Mouse (Mus musculus) hindbrain, embryonic 15.5 days (tissue): ENCODE results near the gene Aldh1a7. TPM values are rescaled to one million over a fixed set of nuclear protein-coding genes. Genes with fewer than 3 reads are reported as not detected.

Source experiments
- ATAC-seq: fragments of 200-750 bp; cut with Nextera tagmentation; 2 replicates; pipeline ENCODE4 v1.8.0; 2017; ENCODE audit warnings: low read depth, moderate number of reproducible peaks, moderate TSS enrichment; ENCODE audit not compliant: low FRiP score
- H3K27ac ChIP-seq: fragments of 300-500 bp; sonication (generic); replicated peaks from 2 replicates; pipeline ENCODE4 v1.5.1; 2015; ENCODE audit warnings: mild to moderate bottlenecking, inconsistent platforms
- H3K27me3 ChIP-seq: fragments of 300-500 bp; sonication (generic); 2 replicates; pipeline ENCODE4 v1.6.1; 2015; ENCODE audit warnings: control low read depth, inconsistent platforms
- H3K36me3 ChIP-seq: fragments of 300-500 bp; sonication (generic); 2 replicates; pipeline ENCODE4 v1.6.1; 2015; ENCODE audit warnings: control low read depth, inconsistent platforms
- H3K4me1 ChIP-seq: fragments of 300-500 bp; sonication (generic); replicated peaks from 2 replicates; pipeline ENCODE4 v1.6.1; 2015; ENCODE audit warnings: control low read depth, inconsistent platforms
- H3K4me2 ChIP-seq: fragments of 300-500 bp; sonication (generic); 2 replicates; pipeline ENCODE4 v1.6.1; 2015; ENCODE audit warnings: moderate library complexity, mild to moderate bottlenecking, inconsistent platforms
- H3K4me3 ChIP-seq: fragments of 300-500 bp; sonication (generic); 2 replicates; pipeline ENCODE4 v1.5.1; 2015; ENCODE audit warnings: mild to moderate bottlenecking, inconsistent platforms
- H3K9ac ChIP-seq: fragments of 300-500 bp; sonication (generic); 2 replicates; pipeline ENCODE4 v1.6.1; 2015; ENCODE audit warnings: inconsistent platforms
- H3K9me3 ChIP-seq: fragments of 300-500 bp; sonication (generic); 2 replicates; pipeline ENCODE4 v1.6.1; 2016; ENCODE audit warnings: control low read depth, inconsistent platforms
- WGBS: fragments of 180-500 bp; shearing (Covaris S2); methylation state at CpG from one replicate; pipeline ENCODE4 v1.1.7; 2015; 5-methylcytosine and 5-hydroxymethylcytosine counted together
- polyA plus RNA-seq: library from polyadenylated mRNA; unstranded; fragments of >200 nt; fragmentation: Nextera tagmentation; extraction: Ambion mirVana; gene quantifications from 2 replicates; pipeline ENCODE4 v1.2.1, GENCODE M21; 2015

Gene Aldh1a7
- polyA plus RNA-seq, result 1.7 and 2.7 TPM in 2 replicates

- Histone ChIP-seq H3K27me3 (no peaks in the 10 kb centered on the region), H3K9ac (no peak within 1 kb of the TSS), H3K36me3 (no peaks in the 10 kb centered on the region), H3K4me3 (no peak within 1 kb of the TSS), H3K9me3 (no peaks in the 10 kb centered on the region), H3K4me2 (no peak within 1 kb of the TSS), H3K4me1 (no peaks in the 10 kb centered on the region), H3K27ac (no peak within 1 kb of the TSS)
- WGBS, result 71% methylated on average over 2 of the region's 2 CpGs
- no peak for ATAC-seq
Observed at GRCm38 (mm10) chr19:20727381-20727780, at the start of gene Aldh1a7. TSS of gene Aldh1a7 (minus strand) at chr19:20727562.

- H3K4me2 ChIP-seq, result no peak overlapping the region
- WGBS, result 84% methylated on average over 2 of the region's 2 CpGs
- ATAC-seq, result no peak
Observed at GRCm38 (mm10) chr19:20775681-20776080, 48.3 kb upstream of the Aldh1a7 start.

GRCm38 (mm10) chr19:20773941-20774340 lies 46.6 kb upstream of the Aldh1a7 start:
- no peaks in the 10 kb centered on the region for H3K27me3 ChIP-seq
- no peak overlapping the region for H3K4me3 ChIP-seq
- no peak overlapping the region for H3K4me2 ChIP-seq
- no peaks in the 10 kb centered on the region for H3K9me3 ChIP-seq
- WGBS, result 88% methylated on average over 7 of the region's 7 CpGs
- ATAC-seq, result no peak
- no peaks in the 10 kb centered on the region for H3K4me1 ChIP-seq
- H3K27ac ChIP-seq, result no peak overlapping the region
- H3K36me3 ChIP-seq, result no peaks in the 10 kb centered on the region
- no peak overlapping the region for H3K9ac ChIP-seq

More at GRCm38 (mm10) chr19:20775681-20776080, 48.3 kb upstream of the Aldh1a7 start:
- Histone ChIP-seq H3K9me3 (no peaks in the 10 kb centered on the region), H3K27me3 (no peaks in the 10 kb centered on the region), H3K4me1 (no peaks in the 10 kb centered on the region), H3K9ac (no peak overlapping the region), H3K36me3 (no peaks in the 10 kb centered on the region), H3K27ac (no peak overlapping the region), H3K4me3 (no peak overlapping the region)

GRCm38 (mm10) chr19:20764214-20764613 lies 36.9 kb upstream of the Aldh1a7 start:
- ATAC-seq, result peak; percentile 75; the same call in 1 of the 2 replicates
- no peaks in the 10 kb centered on the region for H3K36me3 ChIP-seq
- H3K4me1 ChIP-seq, result no peaks in the 10 kb centered on the region
- no peak overlapping the region for H3K9ac ChIP-seq
- no peak overlapping the region for H3K4me2 ChIP-seq
- no peak overlapping the region for H3K4me3 ChIP-seq
- H3K27ac ChIP-seq, result no peak overlapping the region
- no peaks in the 10 kb centered on the region for H3K9me3 ChIP-seq
- 13% methylated on average over 1 of the region's 1 CpGs for WGBS
- H3K27me3 ChIP-seq, result no peaks in the 10 kb centered on the region

GRCm38 (mm10) chr19:20761675-20762426 lies 34.5 kb upstream of the Aldh1a7 start:
- Histone ChIP-seq H3K27me3 (no peaks in the 10 kb centered on the region), H3K36me3 (no peaks in the 10 kb centered on the region), H3K4me1 (no peaks in the 10 kb centered on the region), H3K4me2 (no peak overlapping the region), H3K4me3 (no peak overlapping the region), H3K27ac (no peak overlapping the region), H3K9ac (no peak overlapping the region), H3K9me3 (no peaks in the 10 kb centered on the region)
- ATAC-seq, result no peak
- 72% methylated on average over 4 of the region's 4 CpGs for WGBS

GRCm38 (mm10) chr19:20761119-20761518 lies 33.8 kb upstream of the Aldh1a7 start:
- Histone ChIP-seq H3K4me2 (no peak overlapping the region), H3K4me1 (no peaks in the 10 kb centered on the region), H3K27ac (no peak overlapping the region), H3K9me3 (no peaks in the 10 kb centered on the region), H3K9ac (no peak overlapping the region), H3K36me3 (no peaks in the 10 kb centered on the region), H3K4me3 (no peak overlapping the region), H3K27me3 (no peaks in the 10 kb centered on the region)
- no peak for ATAC-seq
- 59% methylated on average over 3 of the region's 3 CpGs for WGBS

GRCm38 (mm10) chr19:20744630-20745029 lies 17.3 kb upstream of the Aldh1a7 start:
- Histone ChIP-seq H3K36me3 (no peaks in the 10 kb centered on the region), H3K4me2 (no peak overlapping the region), H3K9me3 (no peaks in the 10 kb centered on the region), H3K4me1 (no peaks in the 10 kb centered on the region), H3K4me3 (no peak overlapping the region), H3K27me3 (no peaks in the 10 kb centered on the region), H3K9ac (no peak overlapping the region), H3K27ac (no peak overlapping the region)
- 89% methylated on average over 1 of the region's 1 CpGs for WGBS
- ATAC-seq, result no peak

- H3K4me2 ChIP-seq, result no peak overlapping the region
- H3K27ac ChIP-seq, result no peak overlapping the region
- H3K4me3 ChIP-seq, result no peak overlapping the region
- H3K9me3 ChIP-seq, result no peaks in the 10 kb centered on the region
- WGBS, result 89% methylated on average over 1 of the region's 1 CpGs
- no peaks in the 10 kb centered on the region for H3K27me3 ChIP-seq
- no peaks in the 10 kb centered on the region for H3K4me1 ChIP-seq
- ATAC-seq, result no peak
- no peak overlapping the region for H3K9ac ChIP-seq
- H3K36me3 ChIP-seq, result no peaks in the 10 kb centered on the region
Observed at GRCm38 (mm10) chr19:20728278-20728677, 916 bp upstream of the Aldh1a7 start.

GRCm38 (mm10) chr19:20722913-20723312 lies 4.4 kb downstream of the Aldh1a7 start:
- Histone ChIP-seq H3K27ac (no peak overlapping the region), H3K36me3 (no peaks in the 10 kb centered on the region), H3K9ac (no peak overlapping the region), H3K4me1 (no peaks in the 10 kb centered on the region), H3K27me3 (no peaks in the 10 kb centered on the region), H3K9me3 (no peaks in the 10 kb centered on the region), H3K4me3 (no peak overlapping the region), H3K4me2 (no peak overlapping the region)
- WGBS, result 86% methylated on average over 2 of the region's 2 CpGs
- no peak for ATAC-seq

GRCm38 (mm10) chr19:20720298-20720697 lies 7.1 kb downstream of the Aldh1a7 start:
- H3K4me1 ChIP-seq, result no peaks in the 10 kb centered on the region
- H3K36me3 ChIP-seq, result no peaks in the 10 kb centered on the region
- ATAC-seq, result no peak
- H3K27me3 ChIP-seq, result no peaks in the 10 kb centered on the region
- no peaks in the 10 kb centered on the region for H3K9me3 ChIP-seq
- WGBS, result 97% methylated on average over 2 of the region's 2 CpGs
- H3K4me2 ChIP-seq, result no peak overlapping the region
- no peak overlapping the region for H3K27ac ChIP-seq
- no peak overlapping the region for H3K9ac ChIP-seq
- no peak overlapping the region for H3K4me3 ChIP-seq

- Histone ChIP-seq H3K4me2 (no peak overlapping the region), H3K9ac (no peak overlapping the region), H3K9me3 (no peaks in the 10 kb centered on the region), H3K36me3 (no peaks in the 10 kb centered on the region), H3K27me3 (no peaks in the 10 kb centered on the region), H3K4me1 (no peaks in the 10 kb centered on the region), H3K4me3 (no peak overlapping the region), H3K27ac (no peak overlapping the region)
- WGBS, result 79% methylated on average over 3 of the region's 3 CpGs
- ATAC-seq, result no peak
Observed at GRCm38 (mm10) chr19:20715617-20716016, 11.7 kb downstream of the Aldh1a7 start.

- Histone ChIP-seq H3K36me3 (no peaks in the 10 kb centered on the region), H3K27ac (no peak overlapping the region), H3K27me3 (no peaks in the 10 kb centered on the region), H3K4me3 (no peak overlapping the region), H3K9ac (no peak overlapping the region), H3K9me3 (no peaks in the 10 kb centered on the region), H3K4me2 (no peak overlapping the region), H3K4me1 (no peaks in the 10 kb centered on the region)
- WGBS, result 92% methylated on average over 1 of the region's 1 CpGs
- ATAC-seq, result no peak
Observed at GRCm38 (mm10) chr19:20715093-20715492, 12.3 kb downstream of the Aldh1a7 start.

- Histone ChIP-seq H3K4me1 (no peaks in the 10 kb centered on the region), H3K9ac (no peak overlapping the region), H3K36me3 (no peaks in the 10 kb centered on the region), H3K4me2 (no peak overlapping the region), H3K27ac (no peak overlapping the region), H3K4me3 (no peak overlapping the region), H3K27me3 (no peaks in the 10 kb centered on the region), H3K9me3 (no peaks in the 10 kb centered on the region)
- no peak for ATAC-seq
- WGBS, result 92% methylated on average over 4 of the region's 4 CpGs
Observed at GRCm38 (mm10) chr19:20714543-20714942, 12.8 kb downstream of the Aldh1a7 start.
